Mouse (Mus musculus) thymus, adult 18-20 months (tissue): ENCODE results near the gene Trim65.
"Not testable (repeated sequence)": the region's sequence is repeated elsewhere in the genome, so short reads cannot be mapped to it uniquely, and the experiment has no call there.

Experiments
- DNase-seq, 2 experiments: peaks; one replicate each; pipeline ENCODE4 v3.0.0; 2022; ENCODE audit warnings: mixed read lengths in 2 of 2

Gene Trim65

DNA sequence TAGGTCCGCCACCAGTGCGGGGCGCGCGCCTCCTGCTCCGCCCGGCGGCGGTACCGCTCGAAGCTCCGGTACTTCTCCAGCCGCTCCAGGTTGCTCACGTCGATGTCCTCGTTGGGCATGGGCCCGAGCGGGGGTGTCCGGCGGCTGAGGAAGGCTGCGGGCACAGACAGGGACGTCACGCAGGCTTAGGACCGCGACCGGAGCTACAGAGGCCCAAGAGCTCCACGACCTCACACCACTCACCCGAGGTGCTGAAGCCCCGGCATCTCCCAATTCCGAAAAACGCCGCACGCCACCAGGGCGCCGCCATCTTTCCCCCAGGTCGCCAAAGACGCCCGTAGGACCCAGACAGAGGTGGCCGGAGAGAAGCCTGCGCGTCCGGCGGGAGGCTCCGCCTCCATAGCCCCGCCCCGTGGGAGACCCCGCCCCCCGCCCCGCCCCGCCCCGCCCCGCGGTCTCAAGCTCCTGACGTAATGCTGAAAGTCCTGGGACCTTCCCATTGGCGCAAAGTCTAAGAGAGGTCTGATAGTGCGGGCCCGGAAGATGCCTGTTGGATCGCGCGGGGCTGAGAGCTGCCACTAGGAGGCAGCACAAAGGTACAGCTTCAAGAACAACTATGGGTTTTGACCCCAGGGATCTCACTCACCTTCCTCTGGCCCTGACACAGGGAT lies 7.7 kb upstream of the Trim65 start, which contains the start of gene Mrpl38:
Mrpl38 (minus strand) TSS at position 401 of the 671 bp plus-strand sequence.
- peak; percentile 77 to 86 for DNase-seq

DNA sequence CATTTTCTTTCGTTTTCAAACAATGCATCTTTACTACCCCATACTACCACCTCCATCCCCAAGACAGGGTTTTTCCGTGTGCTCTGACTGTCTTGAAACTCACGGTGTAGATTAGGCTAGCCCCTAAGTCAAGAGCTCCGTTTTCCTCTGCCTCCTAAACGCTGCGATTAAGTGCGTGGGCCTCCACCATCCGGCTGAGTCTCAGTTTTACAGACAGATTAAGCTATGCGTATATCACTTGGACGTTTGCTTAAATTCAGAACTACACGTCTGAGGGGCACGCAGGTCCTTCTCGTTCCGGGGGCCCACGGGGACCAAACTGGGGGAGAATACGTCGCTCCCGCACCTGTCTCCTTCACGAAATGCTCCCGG lies 7.2 kb upstream of the Trim65 start:
- no peak for DNase-seq

DNA sequence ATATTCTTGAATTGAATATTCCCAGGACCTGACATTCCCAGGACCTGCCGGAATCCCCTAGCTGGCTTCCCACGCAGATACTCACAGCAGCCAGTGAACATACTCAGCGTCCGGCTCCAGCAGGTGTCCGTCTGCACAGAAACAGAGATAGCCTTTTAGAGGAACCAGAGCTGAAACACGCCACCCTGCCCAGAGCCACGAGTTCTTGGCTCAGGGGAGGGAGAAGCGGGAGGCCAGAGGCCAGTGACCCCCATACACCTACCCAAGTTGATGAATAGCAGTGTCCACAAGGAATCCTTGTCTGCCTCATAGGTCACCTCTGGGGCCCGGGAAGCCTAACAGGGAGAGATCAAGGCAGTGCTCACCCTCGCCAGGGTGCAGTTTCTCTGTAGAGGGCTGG lies 3.2 kb upstream of the Trim65 start:
- no peak for DNase-seq

DNA sequence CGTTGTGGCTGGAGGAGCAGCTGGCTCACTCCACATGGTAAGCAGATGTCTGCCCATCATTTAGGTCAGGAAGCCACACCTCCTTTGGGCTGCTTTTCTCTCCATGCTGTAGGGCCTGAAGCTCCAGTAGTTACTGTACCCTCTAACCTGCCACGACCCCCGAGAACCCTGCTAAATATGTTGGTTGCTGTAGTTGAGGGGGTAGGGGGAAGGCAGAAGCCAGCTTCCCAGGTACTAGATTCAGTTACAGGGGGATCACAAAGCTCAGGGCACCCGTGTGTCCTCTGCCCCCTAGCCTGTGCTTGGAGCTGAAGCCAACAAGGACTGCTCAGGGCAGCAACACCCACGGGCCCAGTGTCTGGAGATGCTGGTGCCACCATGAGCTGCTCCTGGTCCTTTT lies 2.6 kb upstream of the Trim65 start:
- DNase-seq = no peak

DNA sequence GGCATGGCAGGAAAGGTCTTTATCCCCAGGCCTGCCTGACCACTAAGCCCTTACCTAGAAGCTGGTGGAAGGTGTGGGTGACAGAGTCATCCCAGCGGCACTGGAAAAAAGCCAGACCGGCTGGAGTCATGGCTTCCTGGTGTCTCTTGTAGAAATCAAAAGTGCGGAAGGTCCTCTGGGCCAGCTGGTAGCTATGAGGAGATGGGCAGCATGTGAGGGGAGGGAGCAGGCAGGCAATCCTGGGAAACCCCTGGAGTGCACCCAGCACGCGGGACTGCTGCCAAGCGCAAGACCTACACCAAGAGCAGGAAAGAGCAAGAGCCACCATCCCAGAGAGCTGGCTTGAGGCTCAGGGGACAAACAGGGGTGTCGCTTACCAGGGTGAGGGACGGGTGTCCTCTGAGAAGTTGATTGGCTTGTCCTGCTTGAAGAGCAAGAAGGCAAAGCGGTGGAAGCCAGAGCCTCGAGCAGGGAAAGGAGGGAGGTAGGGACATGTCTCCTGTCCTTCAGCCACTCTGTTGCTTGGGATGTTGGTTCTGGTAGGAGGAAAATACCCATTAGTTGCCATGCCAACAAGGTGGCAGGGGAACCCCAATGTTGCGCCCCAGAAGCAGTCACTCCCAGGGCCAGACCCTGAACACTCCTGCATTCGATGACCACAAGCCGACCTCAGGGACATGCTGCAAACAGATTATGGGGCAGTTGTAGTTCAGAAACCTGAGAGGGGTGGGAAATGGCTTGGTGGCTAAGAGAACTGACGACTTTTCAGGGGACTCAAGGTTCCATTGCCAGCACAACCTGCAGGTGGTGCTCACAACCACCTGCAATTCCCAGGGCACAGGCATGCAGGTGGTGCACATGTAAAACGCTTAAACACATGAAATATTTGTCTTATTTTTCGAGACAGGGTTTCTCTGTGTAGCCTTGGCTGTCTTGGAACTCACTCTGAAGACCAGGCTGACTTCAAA lies 1.7 kb upstream of the Trim65 start:
- DNase-seq = no peak

DNA sequence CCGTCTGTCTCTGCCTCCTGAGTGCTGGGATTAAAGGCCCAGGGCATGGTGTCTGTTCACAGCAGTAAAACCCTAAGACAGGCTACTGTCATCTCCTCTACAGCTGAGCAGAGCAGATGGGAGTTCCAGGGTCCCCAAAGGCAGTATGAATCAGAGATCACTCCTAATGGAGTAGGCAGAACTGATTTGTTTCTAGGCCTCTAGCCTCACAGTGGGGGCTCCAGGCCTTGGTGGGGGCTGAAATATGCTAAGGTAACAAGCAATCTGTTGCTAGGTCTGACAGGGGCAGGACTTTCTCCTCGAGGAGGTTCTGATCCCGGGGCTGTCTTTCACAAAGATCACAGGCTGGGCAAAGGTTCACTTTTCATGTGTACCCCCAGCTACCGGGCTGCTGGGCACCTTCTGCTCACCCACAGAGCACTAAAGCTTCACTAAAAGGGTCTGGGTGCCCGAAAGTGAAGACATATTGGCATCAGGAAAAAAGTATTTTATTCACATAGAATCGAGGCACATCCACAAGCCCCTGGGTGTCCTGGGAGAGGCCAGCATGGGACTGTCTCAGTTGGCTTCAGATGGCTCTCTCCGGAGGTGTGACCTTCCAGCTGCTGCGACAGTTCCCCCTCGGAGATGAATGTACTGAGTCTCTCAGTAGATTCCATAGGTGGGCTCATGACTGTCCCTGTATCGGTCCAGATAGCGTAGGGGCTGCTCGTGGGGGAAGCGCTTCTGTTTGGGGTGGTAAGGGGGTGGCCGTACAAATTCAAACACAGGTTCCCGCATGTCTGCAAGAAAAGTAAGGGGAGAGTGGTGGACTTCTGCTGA lies 632 bp upstream of the Trim65 start:
- DNase-seq = no peak

DNA sequence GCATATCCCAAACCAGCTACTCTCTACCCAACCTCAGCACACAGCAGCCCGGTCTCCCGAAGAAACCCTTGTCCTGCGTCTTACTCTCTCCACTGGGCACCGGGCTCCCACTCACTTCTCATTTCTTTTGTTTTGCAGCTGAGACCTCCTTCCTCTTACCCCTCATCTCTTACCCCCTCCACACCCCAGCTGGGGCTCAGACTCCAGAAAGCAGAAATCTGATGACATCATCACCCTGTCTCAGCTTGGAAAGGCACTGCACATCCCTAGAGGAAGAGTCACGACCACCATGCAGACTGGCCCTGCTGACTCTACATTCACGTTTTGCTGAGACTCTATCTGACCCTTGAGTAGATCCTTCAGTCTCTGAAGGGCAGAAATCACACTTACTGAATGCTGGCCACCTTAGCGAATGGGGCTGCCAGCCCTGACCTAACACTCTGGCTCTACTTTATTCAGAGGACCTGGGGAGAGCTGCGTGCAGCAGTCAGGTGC lies 888 bp downstream of the Trim65 start:
- no peak for DNase-seq

DNA sequence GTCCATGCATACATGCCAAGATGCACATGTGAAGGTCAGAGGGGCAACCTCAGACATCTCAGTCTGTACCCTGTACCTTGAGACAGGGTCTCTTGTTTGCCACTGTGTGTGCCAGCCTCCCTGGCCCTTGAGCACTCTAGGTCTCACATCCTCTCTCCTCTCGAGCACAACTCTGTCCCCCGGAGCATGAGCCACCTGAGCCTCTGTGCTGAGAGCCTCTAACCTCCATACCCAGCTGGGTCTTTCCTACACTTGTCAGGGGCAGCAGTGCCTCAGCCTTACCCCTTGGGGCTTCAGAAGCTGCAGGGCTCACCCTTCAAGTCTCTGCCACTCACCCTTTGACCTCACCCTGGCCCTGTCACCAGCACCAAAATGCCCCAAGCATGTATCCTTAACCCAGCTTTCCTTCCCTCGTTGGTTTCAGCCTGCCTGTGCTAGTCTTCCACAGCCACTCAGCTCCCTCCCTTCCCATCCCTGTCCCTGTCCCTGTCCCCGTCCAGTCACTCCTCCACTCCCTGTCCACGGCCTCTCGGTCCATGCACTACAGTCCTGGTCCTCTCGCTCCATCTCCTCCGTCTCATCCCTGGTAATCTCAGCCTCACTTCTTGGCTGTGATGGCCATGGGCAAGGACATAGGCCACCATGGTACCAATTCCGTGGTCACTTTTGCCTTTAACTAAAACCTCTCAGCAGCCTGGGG lies 1.7 kb downstream of the Trim65 start:
- DNase-seq = no peak

DNA sequence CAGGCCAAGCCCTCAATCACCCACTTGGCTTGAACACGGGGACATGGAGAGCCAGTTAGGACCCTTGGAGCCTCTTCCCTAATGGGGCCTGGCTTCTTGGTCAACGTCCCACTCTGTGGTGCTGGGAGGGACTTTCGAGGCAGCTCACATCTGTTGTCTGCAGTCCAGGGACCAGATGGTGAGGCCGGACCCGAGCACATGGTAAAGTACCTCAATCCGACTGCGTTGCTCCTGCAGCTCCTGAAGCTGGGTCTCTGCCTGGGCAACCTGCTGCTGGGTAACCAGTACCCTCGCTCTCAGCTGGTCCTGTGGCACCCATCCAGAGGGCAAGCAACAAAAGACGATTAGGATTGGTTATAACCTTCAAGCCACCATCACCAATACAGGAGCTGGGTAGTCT lies 2.9 kb downstream of the Trim65 start:
- DNase-seq = no peak

DNA sequence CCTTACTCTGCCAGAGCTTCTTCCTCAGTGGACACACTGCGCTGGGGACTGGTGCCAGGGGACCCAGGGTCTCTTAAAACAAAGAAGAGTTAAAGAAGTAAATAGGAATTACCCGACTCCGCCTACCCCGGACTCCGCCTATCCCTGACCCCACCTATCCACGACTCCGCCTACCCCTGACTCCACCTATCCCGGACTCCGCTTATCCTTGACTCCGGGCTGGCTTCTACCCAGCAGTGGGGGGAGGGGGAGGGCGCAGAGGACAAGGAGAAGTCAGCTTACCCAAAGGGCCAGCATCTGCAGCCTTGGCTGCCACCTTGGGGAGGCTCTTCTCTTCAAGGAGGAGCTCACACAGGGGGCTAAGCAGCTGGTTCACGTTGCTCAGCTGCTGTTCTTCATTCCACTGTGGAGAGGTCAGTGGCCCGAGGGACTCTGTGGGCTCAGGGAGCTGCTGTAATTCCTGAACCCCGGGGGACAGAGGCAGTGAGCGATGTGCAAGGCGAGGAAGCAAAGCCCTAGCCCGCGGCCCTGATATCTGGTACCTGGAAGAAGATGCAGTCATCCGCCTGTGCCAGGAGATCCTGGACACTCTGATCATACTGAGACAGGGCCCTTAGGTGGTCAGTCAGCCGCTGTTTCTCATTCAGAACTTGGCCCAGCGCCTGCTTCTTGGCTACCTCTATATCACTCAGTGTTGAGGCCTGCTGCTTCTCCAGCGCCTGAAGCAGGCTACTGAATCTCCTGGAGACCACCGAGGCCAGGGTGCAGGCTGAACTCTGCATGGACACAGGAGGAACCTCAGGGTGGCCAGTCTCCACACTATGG lies 3.6 kb downstream of the Trim65 start, which contains the start of gene Trim47:
Trim47 (minus strand) TSS at position 55 of the 825 bp plus-strand sequence.
- DNase-seq = no peak

DNA sequence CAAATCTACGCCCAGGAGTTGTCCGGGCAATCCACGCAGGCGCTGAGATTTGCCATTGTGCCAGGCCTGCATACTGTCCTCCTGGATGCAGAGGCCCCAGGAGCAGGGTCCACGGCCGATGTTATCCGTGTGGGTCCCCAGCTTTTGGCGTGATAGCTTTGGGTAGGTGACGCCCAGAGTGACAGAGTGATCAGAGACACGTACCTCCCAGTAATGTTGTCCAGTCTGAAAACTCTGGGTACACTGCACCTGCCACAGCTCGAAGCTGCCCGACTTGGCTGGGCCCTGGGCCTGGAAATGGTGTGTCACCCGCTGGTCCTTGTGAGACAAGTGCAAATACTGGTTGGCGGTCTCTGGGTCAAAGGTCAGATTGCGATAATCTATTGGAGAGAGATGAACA lies 4.7 kb downstream of the Trim65 start:
- DNase-seq = no peak

DNA sequence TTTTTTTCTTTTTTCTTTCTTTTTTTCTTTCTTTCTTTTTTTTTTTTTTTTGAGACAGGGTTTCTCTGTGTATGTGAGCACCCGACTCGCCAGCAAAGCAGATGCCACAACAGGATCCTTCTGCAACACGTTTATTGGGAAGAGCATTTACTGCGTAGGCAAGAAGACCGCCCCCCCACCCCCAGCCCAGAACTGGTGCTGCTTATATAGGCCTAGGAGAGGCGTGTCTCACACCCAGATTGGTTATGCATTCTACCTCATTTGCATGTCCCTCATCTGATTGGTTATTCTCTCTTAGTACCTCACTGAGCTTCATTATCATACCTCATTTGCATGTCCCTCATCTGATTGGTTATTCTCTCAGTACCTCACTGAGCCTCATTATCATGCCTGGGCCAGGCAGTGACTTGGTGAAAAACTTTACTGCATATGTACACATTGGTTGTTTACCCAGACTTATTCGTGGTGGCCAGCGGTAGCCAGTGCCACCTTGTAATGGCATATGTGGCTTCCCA lies 9.1 kb downstream of the Trim65 start:
- not testable (repeated sequence) for DNase-seq

DNA sequence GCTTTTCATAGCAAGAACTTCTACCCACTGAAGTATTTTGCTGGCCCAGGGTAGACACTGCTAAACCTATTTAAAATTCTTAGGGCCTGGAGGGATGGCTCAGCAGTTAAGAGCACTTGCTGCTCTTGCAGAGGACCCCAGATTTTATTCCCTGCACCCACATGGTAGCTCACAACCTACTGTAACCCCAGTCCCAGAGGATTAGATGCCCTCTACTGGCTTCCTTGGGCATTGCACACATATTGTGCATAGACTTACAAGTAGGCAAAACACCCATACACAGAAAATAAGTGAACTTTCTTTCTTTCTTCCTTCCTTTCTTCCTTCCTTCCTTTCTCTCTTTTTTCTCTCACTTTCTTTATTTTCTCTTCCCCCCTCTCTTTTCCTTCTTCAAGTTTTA lies 13.1 kb downstream of the Trim65 start:
- DNase-seq = no peak

DNA sequence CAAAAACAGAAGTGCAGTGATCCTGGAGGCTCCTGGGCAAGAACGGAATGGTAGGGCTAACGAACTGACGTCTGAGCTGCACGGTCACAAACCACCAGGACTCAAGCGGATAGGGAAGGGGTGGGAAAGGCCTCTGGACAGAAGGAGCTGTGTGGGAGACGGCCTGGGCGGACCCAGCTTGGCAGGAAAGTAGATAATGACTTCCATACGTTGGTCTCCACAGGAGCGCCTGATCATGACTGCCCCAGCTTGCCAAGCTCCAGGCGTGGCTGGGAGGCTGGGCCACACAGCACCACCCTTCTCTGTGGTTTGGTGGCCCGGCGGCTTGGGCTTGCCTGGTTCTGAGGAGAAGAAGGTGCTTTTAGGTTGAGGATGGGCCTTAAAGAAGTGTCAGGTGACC lies 13.7 kb downstream of the Trim65 start:
- DNase-seq = no peak

DNA sequence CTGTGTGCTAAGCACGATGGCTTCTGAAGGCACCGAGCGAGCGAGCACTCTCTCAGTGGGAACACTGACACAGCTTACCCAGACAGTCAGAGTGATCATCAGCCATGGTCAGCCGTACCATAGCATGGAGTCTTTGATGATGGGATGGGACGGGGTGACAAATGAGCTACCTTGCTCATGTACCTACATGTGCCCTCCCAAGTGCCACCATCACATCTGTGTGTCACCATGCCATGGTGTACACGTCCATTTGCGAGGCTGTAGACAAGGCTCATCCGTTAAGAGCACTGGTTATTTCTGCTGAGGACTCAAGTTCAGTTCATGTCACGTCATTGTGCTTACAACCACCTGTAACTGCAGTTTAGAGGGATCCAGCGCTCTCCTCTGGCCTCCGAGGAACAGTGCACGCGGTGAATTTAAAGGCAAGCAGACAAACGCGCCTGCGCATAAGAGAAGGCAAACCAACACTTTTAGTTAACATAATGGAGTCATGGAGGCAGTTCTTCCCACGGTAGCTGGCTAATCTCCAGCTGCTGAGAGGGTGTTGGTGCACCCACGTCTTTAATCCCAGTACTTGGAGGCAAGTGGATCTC lies 19.2 kb downstream of the Trim65 start:
- DNase-seq = no peak

DNA sequence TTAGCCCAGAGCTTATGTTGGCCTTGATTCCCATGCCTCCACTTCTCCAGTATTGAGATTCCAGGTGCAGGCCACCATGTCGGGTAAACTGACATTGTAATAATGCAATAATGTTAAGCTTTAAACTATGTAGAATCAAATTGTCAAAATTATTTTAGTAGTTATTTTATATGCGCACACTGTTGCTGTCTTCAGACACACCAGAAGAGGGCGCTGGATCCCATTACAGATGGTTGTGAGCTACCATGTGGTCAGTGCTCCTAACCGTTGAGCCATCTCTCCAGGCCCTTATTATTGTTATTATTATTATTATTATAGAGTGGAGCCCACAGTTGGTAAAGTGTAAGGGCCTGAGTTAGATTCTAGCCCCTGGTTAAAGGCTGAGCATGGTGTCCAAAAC lies 19.9 kb downstream of the Trim65 start:
- no peak for DNase-seq

DNA sequence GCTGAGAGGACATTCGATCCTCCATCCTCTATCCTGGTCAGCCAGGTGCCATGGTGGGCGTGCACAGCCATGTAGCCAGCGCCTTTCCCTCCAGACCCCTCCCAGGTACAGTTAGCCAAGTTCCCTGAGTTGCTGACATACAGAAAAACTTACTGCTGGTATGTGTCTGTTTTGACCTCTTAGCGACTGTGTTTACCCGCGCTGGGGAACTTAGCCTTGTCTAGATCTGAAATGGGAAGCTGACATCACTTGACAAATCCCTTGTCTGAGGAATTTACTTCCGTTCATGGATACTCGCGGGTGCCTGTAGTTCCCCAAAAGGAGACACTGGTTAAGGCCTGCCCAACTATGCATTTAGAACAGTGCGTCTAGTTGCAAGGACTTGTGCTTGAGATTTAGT lies 20.4 kb downstream of the Trim65 start:
- DNase-seq = no peak

DNA sequence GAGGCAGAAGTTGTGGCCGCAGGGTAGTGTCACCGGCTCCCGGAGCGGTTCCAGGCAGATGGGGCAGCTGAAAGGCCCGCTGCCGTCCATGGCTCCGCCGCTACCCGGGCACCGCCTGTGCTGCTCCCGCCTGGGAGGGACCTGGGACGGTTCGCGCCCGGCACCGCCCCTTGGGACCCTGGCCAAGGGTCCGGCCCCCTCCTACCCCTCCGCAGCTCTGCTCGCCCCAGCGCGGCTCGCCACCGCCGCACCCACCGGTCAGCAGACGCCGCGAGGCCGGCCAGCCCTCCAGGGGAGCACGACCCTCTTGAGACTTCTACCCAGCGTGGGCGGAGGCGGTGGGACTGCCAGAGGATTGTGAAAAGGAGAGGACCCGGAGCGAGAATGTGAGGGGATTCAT lies 20.8 kb downstream of the Trim65 start:
- DNase-seq = no peak

DNA sequence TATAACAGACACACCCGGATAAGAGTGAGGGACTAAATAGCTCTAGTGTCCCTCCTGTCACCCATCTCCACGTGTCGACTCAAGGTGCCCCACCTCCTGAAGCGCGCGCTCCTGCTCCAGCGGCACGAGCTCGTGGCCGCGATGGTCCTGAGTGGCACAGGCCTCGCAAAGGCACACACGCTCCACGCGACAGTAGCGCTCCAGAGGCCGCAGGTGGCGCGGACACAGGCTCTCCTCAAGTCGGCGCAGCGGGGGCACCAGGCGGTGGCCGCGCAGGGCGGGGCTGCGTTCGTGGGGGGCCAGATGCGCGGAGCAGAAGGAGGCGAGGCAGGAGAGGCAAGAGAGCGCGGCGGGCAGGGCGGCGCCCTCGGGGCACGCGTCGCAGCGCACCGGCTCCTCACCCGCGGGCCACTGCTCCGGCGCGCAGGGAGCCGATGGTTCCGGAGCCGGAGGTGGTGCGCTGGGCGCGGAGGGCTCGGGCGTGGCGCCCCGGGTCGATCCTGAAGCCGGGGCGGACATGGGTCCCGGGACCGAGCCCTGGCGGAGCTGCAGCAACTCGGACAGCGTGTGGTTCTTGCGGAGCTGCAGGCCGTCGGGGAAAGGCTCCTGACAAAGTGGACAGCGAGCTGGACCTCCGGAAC lies 21.4 kb downstream of the Trim65 start:
- DNase-seq = no peak

DNA sequence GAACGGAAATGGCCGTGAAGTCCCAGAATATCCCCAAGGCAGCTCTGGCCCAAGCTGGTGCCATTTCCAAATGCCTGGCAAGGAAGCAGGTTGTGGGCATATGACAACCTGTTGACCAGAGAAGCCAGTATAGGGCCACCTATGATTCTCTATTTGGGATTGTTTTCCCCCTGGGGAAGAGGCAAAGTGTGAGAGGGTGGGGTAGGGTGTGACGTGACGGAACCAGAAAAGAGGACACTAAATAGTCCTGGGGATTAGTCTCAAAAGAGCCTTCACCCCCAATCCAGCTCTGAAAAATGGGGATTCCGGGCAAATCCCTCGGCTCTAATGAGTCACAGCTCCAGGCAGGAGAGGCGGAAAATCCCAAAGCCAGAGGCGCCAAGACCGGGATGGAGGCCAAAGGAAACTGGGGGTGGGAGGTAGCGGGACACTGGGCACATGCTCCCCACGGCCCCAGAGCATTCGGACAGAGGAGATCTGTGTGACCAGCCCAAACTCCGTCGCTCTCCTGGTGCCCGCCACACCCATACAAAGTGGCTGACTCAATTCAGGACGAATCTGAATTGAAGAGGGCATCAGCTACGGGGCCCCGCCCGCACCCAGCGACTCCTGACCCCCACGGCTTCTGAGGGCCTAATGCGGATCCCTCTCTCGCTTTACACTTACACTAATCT lies 22.3 kb downstream of the Trim65 start:
- DNase-seq = no peak
